Mouse (Mus musculus) C2C12 (cell line): ENCODE results near the gene Slc39a5. TPM values are rescaled to one million over a fixed set of nuclear protein-coding genes. Genes with fewer than 3 reads are reported as not detected.
A peak's percentile ranks its signal among the peaks of the same experiment; 100 is the strongest.

Experiments used
- H3K27me3 ChIP-seq: one replicate; pipeline ENCODE4 v1.6.1; 2011; ENCODE audit not compliant: control insufficient read depth, insufficient read depth, insufficient read length
- H3K36me3 ChIP-seq: one replicate; pipeline ENCODE4 v1.6.1; 2011; ENCODE audit not compliant: control insufficient read depth, insufficient read depth
- H3K4me3 ChIP-seq: one replicate; pipeline ENCODE4 v1.5.1; 2011; ENCODE audit warnings: mild to moderate bottlenecking, control low read depth; ENCODE audit not compliant: poor library complexity, insufficient read depth, severe bottlenecking
- H3K79me2 ChIP-seq: one replicate; pipeline ENCODE4 v1.6.1; 2011; ENCODE audit not compliant: control insufficient read depth, insufficient read depth
- H3K79me3 ChIP-seq: one replicate; pipeline ENCODE4 v1.6.1; 2011; ENCODE audit warnings: low read depth, control low read depth
- H3ac ChIP-seq: one replicate; pipeline ENCODE3; 2011; ENCODE audit warnings: low read depth; ENCODE audit not compliant: control insufficient read depth, insufficient read length
- CEBPB ChIP-seq: IDR thresholded peaks from one replicate; pipeline ENCODE4 v1.6.1; 2011; ENCODE audit warnings: low read depth, mild to moderate bottlenecking, control low read depth, moderate library complexity
- CTCF ChIP-seq: IDR thresholded peaks from one replicate; pipeline ENCODE4 v1.5.1; 2011; ENCODE audit not compliant: control insufficient read depth, insufficient read depth, insufficient read length
- FOSL1 ChIP-seq: IDR thresholded peaks from one replicate; pipeline ENCODE4 v1.8.0; 2011; ENCODE audit warnings: mild to moderate bottlenecking, low read length; ENCODE audit not compliant: poor library complexity, insufficient read depth, severe bottlenecking
- MAX ChIP-seq: IDR thresholded peaks from one replicate; pipeline ENCODE4 v1.6.1; 2011; ENCODE audit warnings: mild to moderate bottlenecking, control low read depth
- MYOD1 ChIP-seq: IDR thresholded peaks from one replicate; pipeline ENCODE4 v1.6.1; 2011; ENCODE audit warnings: low read depth; ENCODE audit not compliant: control insufficient read depth, insufficient read length
- MYOG ChIP-seq: IDR thresholded peaks from one replicate; pipeline ENCODE4 v1.6.1; 2011; ENCODE audit not compliant: control insufficient read depth, insufficient read length; ENCODE audit errors: extremely low read depth
- USF1 ChIP-seq: IDR thresholded peaks from one replicate; pipeline ENCODE4 v1.6.1; 2011; ENCODE audit warnings: low read depth, mild to moderate bottlenecking, control low read depth, moderate library complexity
- polyA plus RNA-seq: library from polyadenylated mRNA; unstranded; fragments of >200 nt; fragmentation: generic; extraction: Trizol; gene quantifications from one replicate; pipeline ENCODE4 v1.2.1, GENCODE M21; 2012; ENCODE audit warnings: missing spikeins

Gene Slc39a5
- polyA plus RNA-seq, 1 experiment = not detected

DNA sequence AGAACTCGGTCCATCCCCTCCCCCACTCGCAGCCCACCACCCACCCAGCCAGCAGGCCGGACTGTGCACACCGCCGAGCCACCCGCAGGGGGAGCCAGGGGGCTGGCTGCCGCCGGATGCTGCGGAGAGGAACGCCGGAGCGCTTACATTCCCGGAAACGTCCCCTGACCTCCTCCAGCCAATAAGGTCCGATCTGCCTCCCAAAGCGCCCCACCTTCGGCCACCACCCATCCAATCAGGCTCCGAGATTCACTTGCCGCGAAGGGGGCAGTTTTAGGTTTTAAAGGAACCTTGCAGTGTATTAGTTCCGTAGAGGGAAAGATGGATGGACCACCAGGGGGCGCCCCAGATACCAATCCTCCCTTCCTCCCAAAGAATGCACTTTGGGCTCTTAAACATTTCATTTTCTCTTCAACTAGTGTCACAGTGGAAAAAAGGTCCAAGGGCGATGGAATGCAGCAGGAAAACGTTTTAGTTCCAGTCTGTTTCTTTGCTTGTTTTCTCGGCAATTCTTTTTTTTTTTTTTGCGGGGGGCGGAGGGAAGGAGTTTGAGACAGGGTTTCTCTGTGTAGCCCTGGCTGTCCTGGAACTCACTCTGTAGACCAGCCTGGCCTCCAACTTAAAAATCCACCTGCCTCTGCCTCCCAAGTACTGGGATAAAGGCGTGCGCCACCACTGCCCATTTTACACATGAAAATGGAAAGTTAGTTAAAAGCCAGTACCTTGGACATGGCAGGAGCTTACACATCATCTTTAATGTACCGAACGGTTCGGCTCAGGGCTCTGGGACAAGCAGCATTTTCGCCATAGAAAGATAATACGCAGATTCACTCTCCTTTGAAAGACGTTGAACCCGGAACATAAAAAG is 8.9 kb upstream of the Slc39a5 start:
- Histone ChIP-seq H3K36me3 (peaks cover 41% of the 10 kb centered on the region), H3K79me2 (peaks cover 58% of the 10 kb centered on the region), H3ac (peak overlapping the region; percentile 79), H3K4me3 (peak overlapping the region; percentile 98), H3K79me3 (peaks cover 33% of the 10 kb centered on the region), H3K27me3 (no peaks in the 10 kb centered on the region)
- TF ChIP-seq MYOG (no peak), MAX (peak; percentile 45), CTCF (peak; percentile 94)

DNA sequence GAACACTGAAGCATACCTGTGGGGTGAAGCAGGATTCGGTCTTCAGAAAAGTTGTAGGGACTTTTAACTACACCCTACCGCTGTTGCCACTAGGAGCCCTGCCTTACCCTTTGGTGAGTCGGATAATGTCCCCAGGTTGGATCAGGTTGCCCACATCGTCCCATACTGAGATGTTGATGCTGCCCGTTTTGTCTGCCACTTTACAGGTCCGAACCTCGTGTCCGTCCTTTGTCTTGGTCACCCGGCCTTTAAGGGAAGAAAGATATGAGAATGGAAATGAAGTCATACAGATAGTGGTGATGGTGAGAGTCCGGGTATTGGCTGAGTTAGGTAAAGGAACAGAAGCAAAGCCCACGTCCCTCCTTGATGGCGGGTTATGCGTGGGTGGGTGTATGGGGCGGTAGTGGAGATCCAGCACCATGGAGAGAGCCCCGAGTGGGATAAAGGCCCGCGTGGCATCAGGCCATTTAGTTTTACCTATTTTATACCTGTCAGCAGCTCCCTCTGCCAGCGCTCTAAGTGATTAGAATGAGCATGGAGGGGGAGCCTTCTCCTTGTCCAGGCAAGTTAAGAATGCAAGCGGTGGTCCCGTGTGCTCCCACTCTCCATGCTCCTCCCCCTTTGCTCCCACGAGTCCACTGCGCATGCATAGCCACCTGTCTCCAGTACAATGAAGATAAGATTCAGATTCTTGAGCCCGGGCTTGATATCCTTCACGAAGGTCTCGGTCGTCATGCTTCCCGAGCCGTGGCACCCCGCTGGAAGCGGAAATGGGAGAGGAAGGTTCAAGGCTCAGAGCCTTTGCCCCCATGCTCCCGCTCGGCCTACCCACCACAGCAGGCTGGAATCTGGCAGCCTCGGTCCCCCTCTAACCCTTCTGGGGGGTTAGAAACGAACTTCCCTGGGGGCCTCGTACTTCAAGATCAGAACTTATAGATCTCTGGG is 7.8 kb upstream of the Slc39a5 start:
- Histone ChIP-seq H3K79me3 (peaks cover 22% of the 10 kb centered on the region), H3K79me2 (peaks cover 47% of the 10 kb centered on the region), H3ac (peak overlapping the region; percentile 79), H3K27me3 (no peaks in the 10 kb centered on the region), H3K4me3 (peak overlapping the region; percentile 84), H3K36me3 (peaks cover 31% of the 10 kb centered on the region)
- no peak for TF ChIP-seq MYOD1
- no peak for TF ChIP-seq MYOG
- no peak for TF ChIP-seq USF1
- TF ChIP-seq FOSL1 = no peak
- TF ChIP-seq CEBPB = no peak
- TF ChIP-seq MAX = no peak
- no peak for TF ChIP-seq CTCF

DNA sequence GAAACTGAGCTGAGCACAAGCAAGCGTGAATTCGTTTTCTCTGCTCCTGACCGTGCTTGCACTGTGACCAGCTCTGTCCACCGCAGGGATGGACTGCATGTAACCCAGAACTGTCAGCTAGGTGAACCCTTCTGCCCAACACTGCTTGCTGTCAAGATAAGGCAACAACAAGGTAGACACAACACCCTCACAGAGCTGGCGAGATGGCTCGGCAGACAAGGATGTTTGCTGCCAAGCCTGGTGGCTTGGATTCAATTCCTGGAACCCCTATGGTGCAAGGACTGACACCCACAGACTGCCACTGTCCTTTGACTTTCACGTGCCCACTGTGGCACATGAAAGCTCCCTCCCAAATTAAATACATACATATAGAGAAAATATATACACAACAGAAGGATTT is 2.9 kb upstream of the Slc39a5 start:
- H3K79me2 ChIP-seq = peaks cover 11% of the 10 kb centered on the region
- no peak overlapping the region for H3ac ChIP-seq
- H3K36me3 ChIP-seq = peaks cover 24% of the 10 kb centered on the region
- TF ChIP-seq FOSL1 (no peak), MYOG (no peak), CEBPB (no peak), CTCF (no peak), USF1 (no peak), MAX (no peak)
- H3K4me3 ChIP-seq = no peak overlapping the region
- H3K79me3 ChIP-seq = no peaks in the 10 kb centered on the region
- H3K27me3 ChIP-seq = no peaks in the 10 kb centered on the region

DNA sequence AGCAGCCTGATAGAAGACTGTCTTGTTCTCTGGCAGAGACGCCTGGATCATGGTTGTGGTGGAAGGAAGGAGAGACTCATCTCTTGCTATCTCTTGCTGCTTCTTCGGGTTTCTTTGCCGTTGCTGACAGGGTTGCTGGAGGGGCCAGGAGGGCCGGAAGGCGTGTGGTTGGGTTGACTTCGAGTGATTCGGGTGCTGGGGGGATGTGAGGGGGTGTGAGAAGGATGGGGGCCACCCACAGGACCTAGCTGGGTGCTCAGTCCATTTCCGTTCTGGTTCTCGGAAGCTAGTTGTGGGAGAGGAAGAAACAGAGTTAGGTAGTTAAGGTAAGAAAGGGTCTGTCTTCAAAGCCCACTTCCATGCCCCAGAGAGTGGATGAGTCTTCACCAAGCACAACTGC is 609 bp upstream of the Slc39a5 start:
- Histone ChIP-seq H3K36me3 (peaks cover 16% of the 10 kb centered on the region), H3ac (no peak overlapping the region), H3K79me3 (no peaks in the 10 kb centered on the region), H3K4me3 (no peak overlapping the region), H3K27me3 (no peaks in the 10 kb centered on the region), H3K79me2 (no peaks in the 10 kb centered on the region)
- TF ChIP-seq CEBPB = no peak
- no peak for TF ChIP-seq USF1
- no peak for TF ChIP-seq MYOG
- no peak for TF ChIP-seq MAX
- no peak for TF ChIP-seq CTCF
- no peak for TF ChIP-seq FOSL1

DNA sequence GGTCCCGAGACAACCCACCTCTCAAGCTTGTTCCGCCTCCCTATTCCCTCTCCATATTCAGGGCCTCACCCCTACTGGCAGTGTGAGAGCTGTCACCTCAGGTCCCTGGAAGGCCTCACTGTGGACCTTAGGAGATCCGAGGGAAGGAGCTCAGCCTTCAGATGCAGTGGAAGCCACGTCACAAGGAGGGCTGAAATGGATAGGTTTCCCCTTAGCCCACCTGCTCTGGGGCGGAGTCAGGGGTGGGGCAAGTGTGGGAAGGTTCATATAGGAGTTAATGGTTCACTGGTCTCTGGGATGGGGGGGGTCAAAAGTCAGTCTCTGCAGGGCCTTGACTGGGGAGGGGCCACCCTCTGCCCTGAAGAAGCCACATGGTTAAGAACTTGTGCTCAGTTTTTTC is 691 bp downstream of the Slc39a5 start:
- Histone ChIP-seq H3ac (no peak overlapping the region), H3K79me3 (no peaks in the 10 kb centered on the region), H3K79me2 (no peaks in the 10 kb centered on the region), H3K4me3 (no peak overlapping the region), H3K27me3 (no peaks in the 10 kb centered on the region), H3K36me3 (peaks cover 17% of the 10 kb centered on the region)
- TF ChIP-seq MAX (no peak), FOSL1 (no peak), MYOG (no peak), USF1 (no peak), CEBPB (no peak), CTCF (no peak), MYOD1 (no peak)
